Mouse (Mus musculus) forebrain, postnatal 0 days (tissue): ENCODE measurements around the gene Sec14l1. TPM values are rescaled to one million over a fixed set of nuclear protein-coding genes. Genes with fewer than 3 reads are reported as not detected.

Experiments used
- ATAC-seq: fragments of 200-750 bp; cut with Nextera tagmentation; 2 replicates; pipeline ENCODE4 v1.8.0; 2017; ENCODE audit warnings: mild to moderate bottlenecking, moderate library complexity
- DNase-seq: peaks from one replicate; pipeline ENCODE4 v3.0.0-alpha.2; 2015
- H3K27ac ChIP-seq: fragments of 300-500 bp; sonication (generic); 2 replicates; pipeline ENCODE4 v1.5.1; 2014; ENCODE audit warnings: low read depth, mild to moderate bottlenecking, antibody characterized with exemption, low read length, moderate library complexity, mixed read lengths
- H3K27me3 ChIP-seq: fragments of 300-500 bp; sonication (generic); 2 replicates; pipeline ENCODE4 v1.6.1; 2014; ENCODE audit warnings: mild to moderate bottlenecking, low read length, mixed read lengths; ENCODE audit not compliant: insufficient read depth
- H3K36me3 ChIP-seq: fragments of 300-500 bp; sonication (generic); 2 replicates; pipeline ENCODE4 v1.6.1; 2014; ENCODE audit warnings: mild to moderate bottlenecking, moderate library complexity; ENCODE audit not compliant: insufficient read depth
- H3K4me1 ChIP-seq: fragments of 300-500 bp; sonication (generic); 2 replicates; pipeline ENCODE4 v1.6.1; 2014; ENCODE audit warnings: antibody characterized with exemption; ENCODE audit not compliant: insufficient read depth
- H3K4me2 ChIP-seq: fragments of 300-500 bp; sonication (generic); 2 replicates; pipeline ENCODE4 v1.6.1; 2014; ENCODE audit warnings: low read depth, mild to moderate bottlenecking, moderate library complexity
- H3K4me3 ChIP-seq: fragments of 300-500 bp; sonication (generic); 2 replicates; pipeline ENCODE4 v1.5.1; 2014; ENCODE audit warnings: low read depth, low read length, mixed read lengths
- H3K9ac ChIP-seq: fragments of 300-500 bp; sonication (generic); 2 replicates; pipeline ENCODE4 v1.6.1; 2014; ENCODE audit warnings: mild to moderate bottlenecking
- H3K9me3 ChIP-seq: fragments of 300-500 bp; sonication (generic); 2 replicates; pipeline ENCODE4 v1.6.1; 2016; ENCODE audit warnings: low read length
- CTCF ChIP-seq: sonication (generic); IDR thresholded peaks from 2 replicates; pipeline ENCODE4 v1.5.1; 2016; ENCODE audit warnings: antibody characterized with exemption, control low read depth, low read depth
- WGBS: fragments of 180-500 bp; shearing (Covaris S2); extraction: QIAGEN DNeasy Blood & Tissue Kit; methylation state at CpG from one replicate; pipeline ENCODE4 v1.1.7; 2014; 5-methylcytosine and 5-hydroxymethylcytosine counted together
- polyA plus RNA-seq: library from polyadenylated mRNA; unstranded; fragments of >200 nt; fragmentation: Nextera tagmentation; extraction: Ambion mirVana; gene quantifications from 2 replicates; pipeline ENCODE4 v1.2.1, GENCODE M21; 2015
- total RNA-seq: library from RNA; depleted of rRNA; stranded (reverse); fragments of >200 nt; gene quantifications from 2 replicates; pipeline ENCODE4 v1.2.3, GENCODE M21; 2014

The Sec14l1 gene
- total and polyA plus RNA-seq, 2 experiments from 2014 or later = 65.1 to 81.3 TPM

- no peaks in the 10 kb centered on the region for H3K27me3 ChIP-seq
- H3K4me2 ChIP-seq = no peak overlapping the region
- no peak for DNase-seq
- H3K9me3 ChIP-seq = no peaks in the 10 kb centered on the region
- no peak for ATAC-seq
- WGBS = 76% methylated on average over 18 of the region's 18 CpGs
- no peak for TF ChIP-seq CTCF
- H3K9ac ChIP-seq = no peak overlapping the region
- no peaks in the 10 kb centered on the region for H3K4me1 ChIP-seq
- peaks cover 93% of the 10 kb centered on the region for H3K36me3 ChIP-seq
- no peak overlapping the region for H3K27ac ChIP-seq
- H3K4me3 ChIP-seq = no peak overlapping the region
Observed at GRCm38 (mm10) chr11:117148893-117149685, 34.1 kb downstream of the Sec14l1 start.

- H3K9me3 ChIP-seq = no peaks in the 10 kb centered on the region
- ATAC-seq (no peak), DNase-seq (no peak)
- no peak overlapping the region for H3K4me2 ChIP-seq
- no peak overlapping the region for H3K4me3 ChIP-seq
- 83% methylated on average over 9 of the region's 9 CpGs for WGBS
- no peaks in the 10 kb centered on the region for H3K4me1 ChIP-seq
- no peaks in the 10 kb centered on the region for H3K27me3 ChIP-seq
- H3K9ac ChIP-seq = no peak overlapping the region
- no peak overlapping the region for H3K27ac ChIP-seq
- no peak for TF ChIP-seq CTCF
- peaks cover 93% of the 10 kb centered on the region for H3K36me3 ChIP-seq
Observed at GRCm38 (mm10) chr11:117150467-117150966, 35.5 kb downstream of the Sec14l1 start.

GRCm38 (mm10) chr11:117151461-117151860 lies 36.5 kb downstream of the Sec14l1 start:
- Histone ChIP-seq H3K36me3 (peaks cover 92% of the 10 kb centered on the region), H3K27me3 (no peaks in the 10 kb centered on the region), H3K9ac (no peak overlapping the region), H3K9me3 (no peaks in the 10 kb centered on the region), H3K4me2 (no peak overlapping the region), H3K27ac (no peak overlapping the region), H3K4me3 (no peak overlapping the region), H3K4me1 (no peaks in the 10 kb centered on the region)
- 90% methylated on average over 7 of the region's 7 CpGs for WGBS
- no peak for TF ChIP-seq CTCF
- DNase-seq = no peak
- ATAC-seq = no peak

- WGBS = 89% methylated on average over 6 of the region's 6 CpGs
- Histone ChIP-seq H3K27me3 (no peaks in the 10 kb centered on the region), H3K4me2 (no peak overlapping the region), H3K4me1 (no peaks in the 10 kb centered on the region), H3K9me3 (no peaks in the 10 kb centered on the region), H3K9ac (no peak overlapping the region), H3K27ac (no peak overlapping the region), H3K36me3 (peaks cover 90% of the 10 kb centered on the region), H3K4me3 (no peak overlapping the region)
- ATAC-seq (no peak), DNase-seq (no peak)
- TF ChIP-seq CTCF = no peak
Observed at GRCm38 (mm10) chr11:117152541-117152940, 37.6 kb downstream of the Sec14l1 start.

- H3K4me3 ChIP-seq = no peak overlapping the region
- no peak overlapping the region for H3K9ac ChIP-seq
- no peak overlapping the region for H3K4me2 ChIP-seq
- 73% methylated on average over 9 of the region's 9 CpGs for WGBS
- ATAC-seq = no peak
- peaks cover 87% of the 10 kb centered on the region for H3K36me3 ChIP-seq
- no peak overlapping the region for H3K27ac ChIP-seq
- no peak for DNase-seq
- no peaks in the 10 kb centered on the region for H3K27me3 ChIP-seq
- TF ChIP-seq CTCF = no peak
- H3K9me3 ChIP-seq = no peaks in the 10 kb centered on the region
- H3K4me1 ChIP-seq = peaks cover 3% of the 10 kb centered on the region; the same call in 1 of the 2 replicates
Observed at GRCm38 (mm10) chr11:117153553-117153952, 38.6 kb downstream of the Sec14l1 start.

- Histone ChIP-seq H3K27ac (no peak overlapping the region), H3K36me3 (peaks cover 86% of the 10 kb centered on the region), H3K4me2 (no peak overlapping the region), H3K9me3 (no peaks in the 10 kb centered on the region), H3K4me3 (no peak overlapping the region), H3K9ac (no peak overlapping the region), H3K27me3 (no peaks in the 10 kb centered on the region), H3K4me1 (peaks cover 4% of the 10 kb centered on the region; the same call in 1 of the 2 replicates)
- no peak for TF ChIP-seq CTCF
- 59% methylated on average over 7 of the region's 7 CpGs for WGBS
- ATAC-seq = no peak
- no peak for DNase-seq
Observed at GRCm38 (mm10) chr11:117154088-117154815, 39.3 kb downstream of the Sec14l1 start.

GRCm38 (mm10) chr11:117156725-117157124 lies 41.8 kb downstream of the Sec14l1 start:
- H3K9ac ChIP-seq = no peak overlapping the region
- no peaks in the 10 kb centered on the region for H3K9me3 ChIP-seq
- no peaks in the 10 kb centered on the region for H3K27me3 ChIP-seq
- H3K4me2 ChIP-seq = no peak overlapping the region
- peak; percentile 44; the same call in 1 of the 2 replicates for ATAC-seq
- DNase-seq = no peak
- no peak overlapping the region for H3K4me3 ChIP-seq
- 23% methylated on average over 13 of the region's 15 CpGs for WGBS
- H3K4me1 ChIP-seq = peaks cover 4% of the 10 kb centered on the region; the same call in 1 of the 2 replicates
- no peak overlapping the region for H3K27ac ChIP-seq
- peaks cover 71% of the 10 kb centered on the region for H3K36me3 ChIP-seq
- TF ChIP-seq CTCF = no peak
